Mouse (Mus musculus) neural tube, embryonic 13.5 days (tissue): ENCODE results near the gene Cacng7. TPM values are rescaled to one million over a fixed set of nuclear protein-coding genes. Genes with fewer than 3 reads are reported as not detected.

ENCODE experiments used
- ATAC-seq: fragments of 200-750 bp; cut with Nextera tagmentation; 2 replicates; pipeline ENCODE4 v1.8.0; 2017; ENCODE audit warnings: low read depth, mild to moderate bottlenecking, moderate TSS enrichment, moderate library complexity
- H3K27ac ChIP-seq: fragments of 300-500 bp; sonication (generic); replicated peaks from 2 replicates; pipeline ENCODE4 v1.5.1; 2015; ENCODE audit warnings: moderate library complexity, mild to moderate bottlenecking, inconsistent platforms
- H3K27me3 ChIP-seq: fragments of 300-500 bp; sonication (generic); 2 replicates; pipeline ENCODE4 v1.6.1; 2015; ENCODE audit warnings: mild to moderate bottlenecking, inconsistent platforms
- H3K36me3 ChIP-seq: fragments of 300-500 bp; sonication (generic); 2 replicates; pipeline ENCODE4 v1.6.1; 2015; ENCODE audit warnings: mild to moderate bottlenecking, inconsistent platforms
- H3K4me1 ChIP-seq: fragments of 300-500 bp; sonication (generic); replicated peaks from 2 replicates; pipeline ENCODE4 v1.6.1; 2015; ENCODE audit warnings: inconsistent platforms
- H3K4me2 ChIP-seq: fragments of 300-500 bp; sonication (generic); 2 replicates; pipeline ENCODE4 v1.6.1; 2015; ENCODE audit warnings: inconsistent platforms, mild to moderate bottlenecking, moderate library complexity
- H3K4me3 ChIP-seq: fragments of 300-500 bp; sonication (generic); 2 replicates; pipeline ENCODE4 v1.5.1; 2015; ENCODE audit warnings: mild to moderate bottlenecking, inconsistent platforms
- H3K9ac ChIP-seq: fragments of 300-500 bp; sonication (generic); 2 replicates; pipeline ENCODE4 v1.6.1; 2015; ENCODE audit warnings: moderate library complexity, mild to moderate bottlenecking, inconsistent platforms
- H3K9me3 ChIP-seq: fragments of 300-500 bp; sonication (generic); 2 replicates; pipeline ENCODE4 v1.6.1; 2016; ENCODE audit warnings: inconsistent platforms
- WGBS: fragments of 180-500 bp; shearing (Covaris S2); methylation state at CpG from one replicate; pipeline ENCODE4 v1.1.7; 2015; 5-methylcytosine and 5-hydroxymethylcytosine counted together
- polyA plus RNA-seq: library from polyadenylated mRNA; unstranded; fragments of >200 nt; fragmentation: Nextera tagmentation; extraction: Ambion mirVana; gene quantifications from 2 replicates; pipeline ENCODE4 v1.2.1, GENCODE M21; 2015

The Cacng7 gene
- polyA plus RNA-seq, 1 experiment from 2014 or later, result 4.5 TPM

DNA sequence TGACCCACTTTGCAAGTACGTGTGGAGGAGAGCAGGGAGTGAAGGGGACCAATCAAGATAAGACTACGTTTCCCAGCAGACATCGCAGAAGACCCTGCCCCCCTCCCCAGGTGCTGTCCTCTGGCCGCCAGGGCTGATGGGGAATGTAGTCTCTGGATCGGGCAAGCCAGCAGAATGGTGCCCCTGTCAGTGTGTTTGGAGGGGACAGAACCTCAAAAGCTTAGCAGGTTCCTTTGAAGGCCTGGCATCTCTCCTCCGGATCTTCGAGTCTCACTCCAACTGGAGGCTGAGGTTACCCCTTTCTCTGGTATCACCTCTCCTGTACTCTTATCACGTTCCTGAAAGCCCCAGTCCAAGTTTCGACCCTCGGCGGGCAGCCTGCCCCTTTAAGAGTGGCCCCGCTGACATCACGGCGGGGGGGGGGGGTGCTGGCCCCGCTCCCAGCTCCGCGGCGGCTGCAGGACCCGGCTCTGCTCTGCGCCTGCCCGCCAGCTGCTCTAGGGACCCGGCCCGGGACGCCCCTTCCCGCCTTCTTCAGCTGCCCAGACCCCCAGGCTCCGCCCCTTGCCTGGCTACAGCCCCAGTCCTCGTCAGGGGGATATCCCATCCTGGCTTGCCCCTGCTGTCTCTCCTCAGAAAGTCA, 1.1 kb upstream of the Cacng7 start:
- Histone ChIP-seq H3K27ac (peak overlapping the region; percentile 85), H3K9ac (peak overlapping the region; percentile 89), H3K27me3 (peaks cover 13% of the 10 kb centered on the region), H3K36me3 (no peaks in the 10 kb centered on the region), H3K9me3 (no peaks in the 10 kb centered on the region), H3K4me2 (peak overlapping the region; percentile 84), H3K4me3 (peak overlapping the region; percentile 79), H3K4me1 (peaks cover 20% of the 10 kb centered on the region)
- ATAC-seq, result peak; percentile 95
- WGBS, result under 1% methylated on average over 27 of the region's 27 CpGs

- Histone ChIP-seq H3K36me3 (no peaks in the 10 kb centered on the region), H3K27me3 (peaks cover 13% of the 10 kb centered on the region), H3K9ac (peak overlapping the region; percentile 89), H3K4me3 (peak overlapping the region; percentile 79), H3K9me3 (no peaks in the 10 kb centered on the region), H3K27ac (peak overlapping the region; percentile 85), H3K4me1 (peaks cover 20% of the 10 kb centered on the region), H3K4me2 (peak overlapping the region; percentile 84)
- ATAC-seq, result peak; percentile 25
- 1% methylated on average over 4 of the region's 4 CpGs for WGBS
Observed at GRCm38 (mm10) chr7:3332224-3332615, 535 bp upstream of the Cacng7 start.

DNA sequence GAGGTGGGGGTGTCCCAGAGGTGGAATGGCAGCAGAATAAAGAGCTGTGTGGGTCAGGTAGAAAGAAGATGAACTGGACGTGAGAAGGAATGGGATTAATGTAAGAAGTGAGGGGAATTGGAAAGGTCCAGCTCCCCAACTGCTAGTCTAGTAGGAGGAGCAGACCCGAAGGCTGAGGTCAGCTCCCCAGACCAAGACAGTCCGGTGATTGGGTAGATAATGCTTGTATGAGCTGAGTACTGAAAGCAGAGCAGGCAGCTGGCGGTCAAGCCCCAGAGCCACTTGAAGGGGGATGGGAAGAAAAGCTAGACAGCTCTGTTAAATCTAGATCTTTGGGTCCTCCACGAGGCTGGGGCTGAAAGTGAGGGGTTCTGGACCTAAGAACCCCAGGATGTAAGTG, 787 bp downstream of the Cacng7 start:
- peak overlapping the region; percentile 89 for H3K9ac ChIP-seq
- H3K4me3 ChIP-seq, result peak overlapping the region; percentile 79
- no peak for ATAC-seq
- peak overlapping the region; percentile 84 for H3K4me2 ChIP-seq
- H3K27ac ChIP-seq, result peak overlapping the region; percentile 85; the same call in 1 of the 2 replicates
- H3K27me3 ChIP-seq, result peaks cover 9% of the 10 kb centered on the region
- 5% methylated on average over 5 of the region's 5 CpGs for WGBS
- H3K9me3 ChIP-seq, result no peaks in the 10 kb centered on the region
- H3K4me1 ChIP-seq, result peaks cover 20% of the 10 kb centered on the region
- H3K36me3 ChIP-seq, result peaks cover 2% of the 10 kb centered on the region

DNA sequence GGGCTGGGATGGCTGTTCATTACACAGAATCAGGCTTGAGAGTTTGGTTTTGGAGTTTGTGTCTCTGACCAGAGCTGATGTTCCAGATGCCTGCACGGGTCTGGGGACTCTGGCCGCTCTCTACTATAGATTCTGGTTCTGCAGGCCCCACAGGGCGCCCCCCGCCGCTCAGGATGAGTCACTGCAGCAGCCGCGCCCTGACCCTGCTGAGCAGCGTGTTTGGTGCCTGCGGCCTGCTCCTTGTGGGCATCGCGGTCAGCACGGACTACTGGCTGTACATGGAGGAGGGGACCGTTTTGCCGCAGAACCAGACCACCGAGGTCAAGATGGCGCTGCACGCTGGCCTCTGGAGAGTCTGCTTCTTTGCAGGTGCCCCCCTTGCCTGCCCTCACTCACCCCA, 3.7 kb downstream of the Cacng7 start:
- no peak overlapping the region for H3K9ac ChIP-seq
- H3K4me1 ChIP-seq, result peaks cover 12% of the 10 kb centered on the region
- H3K36me3 ChIP-seq, result peaks cover 26% of the 10 kb centered on the region
- no peaks in the 10 kb centered on the region for H3K27me3 ChIP-seq
- no peak for ATAC-seq
- WGBS, result 65% methylated on average over 17 of the region's 17 CpGs
- no peak overlapping the region for H3K27ac ChIP-seq
- no peak overlapping the region for H3K4me3 ChIP-seq
- H3K9me3 ChIP-seq, result no peaks in the 10 kb centered on the region
- H3K4me2 ChIP-seq, result no peak overlapping the region

DNA sequence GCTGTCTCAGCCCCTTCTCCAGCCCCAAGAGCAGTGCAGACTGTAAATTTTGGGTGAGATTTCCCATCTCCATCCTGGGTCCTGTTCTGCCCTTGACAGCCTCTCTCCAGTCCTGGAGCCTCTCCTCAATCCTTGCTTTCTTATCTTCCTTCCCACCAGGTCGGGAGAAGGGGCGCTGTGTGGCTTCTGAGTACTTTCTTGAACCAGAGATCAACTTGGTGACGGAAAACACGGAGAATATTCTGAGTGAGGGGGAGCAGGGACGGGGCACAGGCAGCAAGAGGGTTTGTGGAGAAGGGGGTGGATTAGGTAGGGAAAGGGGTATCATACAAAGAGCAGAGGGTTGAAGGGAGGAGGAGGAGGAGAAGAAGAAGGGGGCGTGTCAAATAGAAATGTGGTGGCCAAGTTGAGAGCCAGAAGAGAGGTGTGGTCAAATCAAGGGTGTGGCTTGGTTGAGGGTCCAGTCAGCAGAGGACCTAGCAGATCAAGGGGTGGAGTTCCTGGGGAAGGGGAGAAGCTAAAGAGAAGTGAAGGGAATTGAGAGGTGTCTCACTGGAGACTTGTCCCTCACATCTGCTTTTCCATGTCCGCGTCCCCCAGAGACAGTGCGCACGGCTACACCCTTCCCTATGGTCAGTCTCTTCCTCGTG, 5.7 kb downstream of the Cacng7 start:
- Histone ChIP-seq H3K27ac (no peak overlapping the region), H3K9me3 (no peaks in the 10 kb centered on the region), H3K4me1 (peaks cover 11% of the 10 kb centered on the region), H3K4me2 (no peak overlapping the region), H3K9ac (no peak overlapping the region), H3K27me3 (no peaks in the 10 kb centered on the region), H3K36me3 (peaks cover 44% of the 10 kb centered on the region), H3K4me3 (no peak overlapping the region)
- ATAC-seq, result no peak
- 90% methylated on average over 11 of the region's 11 CpGs for WGBS

- Histone ChIP-seq H3K9ac (no peak overlapping the region), H3K4me2 (no peak overlapping the region), H3K9me3 (no peaks in the 10 kb centered on the region), H3K27ac (no peak overlapping the region), H3K4me1 (peaks cover 5% of the 10 kb centered on the region), H3K4me3 (no peak overlapping the region), H3K36me3 (peaks cover 50% of the 10 kb centered on the region), H3K27me3 (no peaks in the 10 kb centered on the region)
- no peak for ATAC-seq
- WGBS, result 94% methylated on average over 11 of the region's 11 CpGs
Observed at GRCm38 (mm10) chr7:3339010-3339409, 6.3 kb downstream of the Cacng7 start.

GRCm38 (mm10) chr7:3343861-3344260, 11.1 kb downstream of the Cacng7 start:
- H3K4me3 ChIP-seq, result no peak overlapping the region
- H3K4me1 ChIP-seq, result no peaks in the 10 kb centered on the region
- H3K36me3 ChIP-seq, result peaks cover 90% of the 10 kb centered on the region
- H3K27me3 ChIP-seq, result no peaks in the 10 kb centered on the region
- no peak overlapping the region for H3K27ac ChIP-seq
- H3K9ac ChIP-seq, result no peak overlapping the region
- 90% methylated on average over 3 of the region's 3 CpGs for WGBS
- no peak for ATAC-seq
- no peak overlapping the region for H3K4me2 ChIP-seq
- no peaks in the 10 kb centered on the region for H3K9me3 ChIP-seq

DNA sequence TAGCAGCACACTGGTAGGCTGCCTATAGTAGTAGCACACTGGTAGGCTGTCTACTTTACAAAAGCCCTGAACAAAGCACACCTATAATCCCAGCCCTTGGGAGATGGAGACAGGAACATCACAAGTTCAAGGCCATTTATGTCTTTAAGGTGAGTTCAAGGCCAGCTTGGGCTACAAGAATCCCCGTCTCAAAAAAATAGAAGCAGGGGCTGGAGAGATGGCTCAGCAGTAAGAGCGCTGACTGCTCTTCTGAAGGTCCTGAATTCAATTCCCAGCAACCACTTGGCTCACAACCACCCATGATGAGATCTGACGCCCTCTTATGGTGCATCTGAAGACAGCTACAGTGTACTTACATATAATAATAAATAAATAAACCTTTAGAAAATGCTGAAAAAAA, 12.5 kb downstream of the Cacng7 start:
- Histone ChIP-seq H3K9me3 (no peaks in the 10 kb centered on the region), H3K27me3 (no peaks in the 10 kb centered on the region), H3K36me3 (peaks cover 95% of the 10 kb centered on the region), H3K4me2 (no peak overlapping the region), H3K4me1 (no peaks in the 10 kb centered on the region), H3K9ac (no peak overlapping the region), H3K4me3 (no peak overlapping the region), H3K27ac (no peak overlapping the region)
- WGBS, result 91% methylated on average over 3 of the region's 3 CpGs
- ATAC-seq, result no peak

GRCm38 (mm10) chr7:3347366-3348287, 14.9 kb downstream of the Cacng7 start:
- H3K36me3 ChIP-seq, result peaks cover 92% of the 10 kb centered on the region
- ATAC-seq, result no peak

GRCm38 (mm10) chr7:3348326-3348725, 15.6 kb downstream of the Cacng7 start:
- WGBS, result 71% methylated on average over 5 of the region's 5 CpGs
- H3K27me3 ChIP-seq, result no peaks in the 10 kb centered on the region
- no peak for ATAC-seq
- H3K36me3 ChIP-seq, result peaks cover 90% of the 10 kb centered on the region
- no peaks in the 10 kb centered on the region for H3K4me1 ChIP-seq
- H3K9ac ChIP-seq, result no peak overlapping the region
- H3K9me3 ChIP-seq, result no peaks in the 10 kb centered on the region
- H3K4me3 ChIP-seq, result no peak overlapping the region
- H3K27ac ChIP-seq, result no peak overlapping the region
- no peak overlapping the region for H3K4me2 ChIP-seq

More at GRCm38 (mm10) chr7:3347366-3348287, 14.9 kb downstream of the Cacng7 start:
- Histone ChIP-seq H3K9ac (no peak overlapping the region), H3K4me1 (no peaks in the 10 kb centered on the region), H3K9me3 (no peaks in the 10 kb centered on the region), H3K27ac (no peak overlapping the region), H3K27me3 (no peaks in the 10 kb centered on the region), H3K4me2 (no peak overlapping the region), H3K4me3 (no peak overlapping the region)
- 51% methylated on average over 20 of the region's 20 CpGs for WGBS

DNA sequence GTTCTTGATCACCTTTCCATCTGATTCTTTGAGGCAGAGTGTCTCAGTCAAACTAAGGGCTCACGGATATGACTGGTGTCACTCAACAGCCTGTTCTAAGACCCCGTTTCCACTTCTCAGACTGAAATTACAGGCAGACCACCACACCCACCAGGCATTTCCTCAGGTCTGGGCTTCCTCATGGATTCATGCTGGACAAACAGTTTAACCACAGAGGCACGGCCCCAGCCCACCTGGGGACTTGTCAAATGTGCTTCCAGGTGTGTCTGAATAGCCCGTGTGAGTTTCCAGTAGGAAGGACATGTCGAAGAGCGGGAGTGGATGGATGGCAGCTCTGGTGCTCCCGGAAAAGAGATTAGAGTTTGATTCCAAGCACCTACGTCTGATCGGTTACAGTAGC, 17.0 kb downstream of the Cacng7 start:
- Histone ChIP-seq H3K9ac (no peak overlapping the region), H3K27ac (no peak overlapping the region), H3K4me2 (no peak overlapping the region), H3K4me3 (no peak overlapping the region), H3K4me1 (no peaks in the 10 kb centered on the region), H3K9me3 (no peaks in the 10 kb centered on the region), H3K36me3 (peaks cover 82% of the 10 kb centered on the region), H3K27me3 (no peaks in the 10 kb centered on the region)
- ATAC-seq, result no peak
- 90% methylated on average over 9 of the region's 9 CpGs for WGBS

DNA sequence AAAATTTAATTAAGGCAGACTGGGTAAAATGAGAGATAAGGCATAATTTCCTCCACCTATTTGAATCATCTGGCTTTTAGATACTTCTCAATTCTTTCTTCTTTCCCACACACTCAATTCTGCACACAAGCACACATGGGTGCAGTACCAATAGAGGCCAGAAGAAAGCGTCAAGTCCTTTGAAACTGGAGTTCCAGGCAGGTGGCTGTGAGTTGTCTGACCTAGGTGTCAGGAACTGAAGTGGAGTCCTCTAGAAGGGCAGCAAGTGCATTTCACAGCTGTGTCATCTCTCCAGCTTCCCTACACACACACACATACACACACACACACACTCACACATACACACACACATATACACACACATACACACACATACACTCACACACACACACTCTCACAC, 18.8 kb downstream of the Cacng7 start:
- peaks cover 80% of the 10 kb centered on the region for H3K36me3 ChIP-seq

More for the DNA sequence above, 18.8 kb downstream of the Cacng7 start:
- Histone ChIP-seq H3K4me1 (no peaks in the 10 kb centered on the region), H3K9me3 (no peaks in the 10 kb centered on the region), H3K4me3 (no peak overlapping the region), H3K27me3 (no peaks in the 10 kb centered on the region), H3K9ac (no peak overlapping the region), H3K27ac (no peak overlapping the region), H3K4me2 (no peak overlapping the region)
- ATAC-seq, result no peak
- 87% methylated on average over 1 of the region's 1 CpGs for WGBS
